In genomic region chr14:61293884-61294737, GRCm38 (mm10) we compare ENCODE assay signal across 9 mouse cellular contexts. TPM values are rescaled to one million over a fixed set of nuclear protein-coding genes. Genes with fewer than 3 reads are reported as not detected.
A peak's percentile ranks its signal among the peaks of the same experiment; 100 is the strongest.
DNase-seq lines count a peak whose midpoint lies in the region; ATAC-seq and TF ChIP-seq lines count a peak whose summit lies in the region.
"Had no signal": no experiment of that assay in that cellular context is flagged by ENCODE, and none has a peak within 500 bp of the region (broad histone marks: within the 10 kb centered on the region; RNA-seq: fewer than 3 reads in every experiment).

No protein-coding gene starts in this region.

- peak; percentile 58 for TF ChIP-seq CTCF in ES-Bruce4 (IDR thresholded peaks at IDR 0.05; ENCODE audit: low read depth, low read length)

- no peak for ATAC-seq in liver, embryonic 15.5 days (ENCODE audit: insufficient read depth)

- H3K27ac ChIP-seq in ES-Bruce4 (ENCODE audit: insufficient read depth, low read length) = no peak overlapping the region
- no peak overlapping the region for H3K27ac ChIP-seq in liver, embryonic 15.5 days (replicated peaks)
- H3K27ac ChIP-seq: midbrain, embryonic 12.5 days had no signal

- H3K4me1 ChIP-seq in ES-Bruce4 (ENCODE audit: control insufficient read depth, insufficient read depth, low read length) = no peaks in the 10 kb centered on the region
- peaks cover 3% of the 10 kb centered on the region; the same call in 1 of the 2 replicates for H3K4me1 ChIP-seq in liver, embryonic 15.5 days (replicated peaks)
- H3K4me1 ChIP-seq: midbrain, embryonic 12.5 days had no signal

- no peak for TF ChIP-seq EP300 in ES-Bruce4 (IDR thresholded peaks at IDR 0.05; ENCODE audit: insufficient read depth, low read depth, low read length)

- no peak for TF ChIP-seq POLR2A in ES-Bruce4 (IDR thresholded peaks at IDR 0.05; ENCODE audit: insufficient read depth, low read length)

- no peak overlapping the region for H3K9ac ChIP-seq in ES-Bruce4 (ENCODE audit: low read depth, poor library complexity, severe bottlenecking)
- no peak overlapping the region for H3K9ac ChIP-seq in liver, embryonic 15.5 days
- H3K9ac ChIP-seq: midbrain, embryonic 12.5 days had no signal

- peak; percentile 27 for DNase-seq in adrenal gland, adult 8-10 months
- peak; percentile 61 for DNase-seq in embryo, embryonic 9.5 days (ENCODE audit: extremely low spot score)
- peak; percentile 70 for DNase-seq in heart, adult 8-10 months (ENCODE audit: low spot score)
- peak; percentile 62 to 72 for DNase-seq in kidney, postnatal 25 days
- DNase-seq in retina, adult 2 months (ENCODE audit: low read depth, low spot score) = peak; percentile 48
- DNase-seq in yolk sac, embryonic 10.5 days (ENCODE audit: low spot score) = peak; percentile 58

- H3K27me3 ChIP-seq in ES-Bruce4 (ENCODE audit: control insufficient read depth, insufficient read depth, low read length, poor library complexity, severe bottlenecking) = no peaks in the 10 kb centered on the region
- no peaks in the 10 kb centered on the region for H3K27me3 ChIP-seq in liver, embryonic 15.5 days
- H3K27me3 ChIP-seq: midbrain, embryonic 12.5 days had no signal

- no peaks in the 10 kb centered on the region for H3K9me3 ChIP-seq in ES-Bruce4 (replicated peaks; ENCODE audit: control insufficient read depth, insufficient read depth, low read length, poor library complexity, severe bottlenecking)
- no peaks in the 10 kb centered on the region for H3K9me3 ChIP-seq in liver, embryonic 15.5 days (replicated peaks)
- H3K9me3 ChIP-seq: midbrain, embryonic 12.5 days had no signal

- WGBS in liver, embryonic 15.5 days (ENCODE audit: insufficient replicate concordance) = 43% methylated on average over 16 of the region's 16 CpGs

- peak overlapping the region; percentile 27; the same call in 1 of the 2 replicates for H3K4me2 ChIP-seq in liver, embryonic 15.5 days
- H3K4me2 ChIP-seq: midbrain, embryonic 12.5 days had no signal

- no peaks in the 10 kb centered on the region for H3K36me3 ChIP-seq in ES-Bruce4 (ENCODE audit: control insufficient read depth, insufficient read depth, low read length, poor library complexity, severe bottlenecking)
- no peaks in the 10 kb centered on the region for H3K36me3 ChIP-seq in liver, embryonic 15.5 days (replicated peaks)
- H3K36me3 ChIP-seq: midbrain, embryonic 12.5 days had no signal

- H3K4me3 ChIP-seq in ES-Bruce4 (ENCODE audit: low read depth, low read length) = no peak overlapping the region
- H3K4me3 ChIP-seq in liver, embryonic 15.5 days (replicated peaks) = peak overlapping the region; percentile 10
- H3K4me3 ChIP-seq: midbrain, embryonic 12.5 days had no signal

RNA-seq across cellular contexts. Expression of gene Arl11, which starts 15.4 kb away (rescaled TPM):
- not detected in 2 replicates for polyA plus RNA-seq in ES-Bruce4 (2011; ENCODE audit: insufficient read depth, insufficient read length, low read depth, missing spikeins)
- 1 to 10 TPM; 1.6 to 4.0 (median 2.9) TPM for total RNA-seq in adrenal gland, adult 8-10 months (2022)
- under 1 TPM; 0.47 to 0.86 (median 0.79) TPM for total RNA-seq in heart, adult 8-10 months (2022)
- polyA plus RNA-seq in liver, embryonic 15.5 days (2015; fragmentation: Nextera tagmentation; extraction: Ambion mirVana) = 2.5 and 2.6 TPM in 2 replicates

RNA-seq across cellular contexts. Expression of gene Sgcg, which starts 35.8 kb away (rescaled TPM):
- polyA plus RNA-seq in ES-Bruce4 (2011; ENCODE audit: insufficient read depth, insufficient read length, low read depth, missing spikeins) = not detected in 2 replicates
- under 1 TPM in 3 of 4 experiments, not detected in 1; 0.61 to 0.87 (median 0.65) TPM for total RNA-seq in adrenal gland, adult 8-10 months (2022)
- total RNA-seq in heart, adult 8-10 months (2022) = 100 to 1,000 TPM; 202 to 221 (median 214) TPM
- polyA plus RNA-seq in liver, embryonic 15.5 days (2015; fragmentation: Nextera tagmentation; extraction: Ambion mirVana) = 0.66 and 0.93 TPM in 2 replicates
- polyA plus RNA-seq: midbrain, embryonic 12.5 days had no signal

Comparison
In these comparisons a context has a peak if more than half of its experiments do, and no peak if none do; other contexts are left out.
1. RNA of gene Sgcg, which starts 35.8 kb away (total RNA-seq): 202 to 221 TPM in heart, adult 8-10 months; 0.61 to 0.87 TPM in adrenal gland, adult 8-10 months; every median in the first group is over 100 times any median in the second.
2. Peak in every context shown above with its lines, with median percentiles within 50 percentile points of each other: DNase-seq.